Mouse (Mus musculus) telencephalon, adult 2 months (tissue): ENCODE measurements around the gene Shroom3.

Experiments
- DNase-seq: peaks from one replicate; pipeline ENCODE4 v3.0.0-alpha.2; 2011; ENCODE audit warnings: low read depth, low spot score

The Shroom3 gene

GRCm38 (mm10) chr5:92850925-92851324, 167.7 kb downstream of the Shroom3 start:
- no peak for DNase-seq

- no peak for DNase-seq
Measured at GRCm38 (mm10) chr5:92854983-92855382, 171.7 kb downstream of the Shroom3 start.

GRCm38 (mm10) chr5:92856346-92856745, 173.1 kb downstream of the Shroom3 start:
- no peak for DNase-seq

GRCm38 (mm10) chr5:92857177-92857576, 173.9 kb downstream of the Shroom3 start:
- DNase-seq: no peak

- no peak for DNase-seq
Measured at GRCm38 (mm10) chr5:92858104-92858503, 174.9 kb downstream of the Shroom3 start.

- no peak for DNase-seq
Measured at GRCm38 (mm10) chr5:92858576-92858975, 175.3 kb downstream of the Shroom3 start.

- DNase-seq: no peak
Measured at GRCm38 (mm10) chr5:92861416-92862112, 178.3 kb downstream of the Shroom3 start.

- no peak for DNase-seq
Measured at GRCm38 (mm10) chr5:92865090-92865489, 181.9 kb downstream of the Shroom3 start.

GRCm38 (mm10) chr5:92866546-92866945, 183.3 kb downstream of the Shroom3 start:
- no peak for DNase-seq

- DNase-seq: no peak
Measured at GRCm38 (mm10) chr5:92867253-92867652, 184.0 kb downstream of the Shroom3 start.

GRCm38 (mm10) chr5:92868231-92868630, 185.0 kb downstream of the Shroom3 start:
- no peak for DNase-seq

- no peak for DNase-seq
Measured at GRCm38 (mm10) chr5:92871048-92871447, 187.8 kb downstream of the Shroom3 start.

- no peak for DNase-seq
Measured at GRCm38 (mm10) chr5:92872182-92872581, 188.9 kb downstream of the Shroom3 start.

- no peak for DNase-seq
Measured at GRCm38 (mm10) chr5:92872991-92873390, 189.8 kb downstream of the Shroom3 start.

GRCm38 (mm10) chr5:92873518-92873917, 190.3 kb downstream of the Shroom3 start:
- no peak for DNase-seq

GRCm38 (mm10) chr5:92875836-92876235, 192.6 kb downstream of the Shroom3 start:
- DNase-seq: no peak

- DNase-seq: no peak
Measured at GRCm38 (mm10) chr5:92877104-92877503, 193.9 kb downstream of the Shroom3 start.

GRCm38 (mm10) chr5:92880393-92880792, 197.2 kb downstream of the Shroom3 start:
- no peak for DNase-seq

- DNase-seq: no peak
Measured at GRCm38 (mm10) chr5:92880893-92881292, 197.7 kb downstream of the Shroom3 start.

GRCm38 (mm10) chr5:92886141-92886540, 202.9 kb downstream of the Shroom3 start:
- DNase-seq: no peak

- no peak for DNase-seq
Measured at GRCm38 (mm10) chr5:92887501-92887900, 204.3 kb downstream of the Shroom3 start.

- DNase-seq: no peak
Measured at GRCm38 (mm10) chr5:92888628-92889241, 205.5 kb downstream of the Shroom3 start.

GRCm38 (mm10) chr5:92890902-92891301, 207.7 kb downstream of the Shroom3 start:
- no peak for DNase-seq
